Mouse (Mus musculus): ENCODE data around the gene Ddx39. TPM values are rescaled to one million over a fixed set of nuclear protein-coding genes. Genes with fewer than 3 reads are reported as not detected.

Ddx39 gene
- polyA plus RNA-seq, 1 experiment from 2014 or later, result 141 TPM

- Histone ChIP-seq H3K27me3 (ENCODE audit: control insufficient read depth, insufficient read depth, low read length) (no peaks in the 10 kb centered on the region), H3K4me2 (replicated peaks; ENCODE audit: low read depth, low read length) (no peak overlapping the region), H3K4me1 (ENCODE audit: control insufficient read depth, insufficient read depth, low read length) (no peaks in the 10 kb centered on the region), H3K36me3 (ENCODE audit: control insufficient read depth, insufficient read depth, low read length) (no peaks in the 10 kb centered on the region), H3K4me3 (ENCODE audit: low read depth, low read length) (no peak overlapping the region), H3K9ac (replicated peaks; ENCODE audit: low read depth, low read length) (no peak overlapping the region), H3K27ac (ENCODE audit: low read length) (no peak overlapping the region), H3K9me3 (ENCODE audit: control insufficient read depth, low read depth, low read length) (no peaks in the 10 kb centered on the region)
- WGBS, result 62% methylated on average over 5 of the region's 5 CpGs
- ATAC-seq (ENCODE audit: insufficient number of reproducible peaks, insufficient read depth, low FRiP score, low read depth), result no peak
Observed at GRCm38 (mm10) chr8:83706411-83706810, 8.6 kb upstream of the Ddx39 start.

DNA sequence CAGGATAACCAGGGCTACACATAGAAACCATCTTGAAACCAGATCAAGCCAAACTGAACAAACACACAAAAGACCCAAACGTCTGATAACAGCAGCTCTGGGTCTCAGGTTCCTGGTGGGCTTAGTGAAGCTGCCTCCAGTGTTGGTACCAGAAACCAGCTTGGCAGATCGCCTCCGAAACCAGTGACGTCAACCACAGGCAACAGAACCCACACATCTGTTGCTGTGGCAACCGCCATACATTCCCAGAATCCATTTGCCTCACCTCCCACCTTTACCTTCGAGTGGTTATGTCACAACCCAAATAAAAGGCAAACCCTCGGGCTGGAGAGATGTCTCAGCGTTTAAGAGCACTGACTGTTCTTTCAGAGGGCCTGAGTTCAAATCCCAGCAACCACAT is 7.4 kb upstream of the Ddx39 start:
- H3K36me3 ChIP-seq (ENCODE audit: control insufficient read depth, insufficient read depth, low read length), result no peaks in the 10 kb centered on the region
- no peak overlapping the region for H3K4me2 ChIP-seq (replicated peaks; ENCODE audit: low read depth, low read length)
- no peak overlapping the region for H3K27ac ChIP-seq (ENCODE audit: low read length)
- H3K4me3 ChIP-seq (ENCODE audit: low read depth, low read length), result no peak overlapping the region
- WGBS, result 72% methylated on average over 8 of the region's 8 CpGs
- no peaks in the 10 kb centered on the region for H3K4me1 ChIP-seq (ENCODE audit: control insufficient read depth, insufficient read depth, low read length)
- no peaks in the 10 kb centered on the region for H3K9me3 ChIP-seq (ENCODE audit: control insufficient read depth, low read depth, low read length)
- no peak for ATAC-seq (ENCODE audit: insufficient number of reproducible peaks, insufficient read depth, low FRiP score, low read depth)
- no peak overlapping the region for H3K9ac ChIP-seq (replicated peaks; ENCODE audit: low read depth, low read length)
- no peaks in the 10 kb centered on the region for H3K27me3 ChIP-seq (ENCODE audit: control insufficient read depth, insufficient read depth, low read length)

GRCm38 (mm10) chr8:83714676-83715030 is 324 bp upstream of the Ddx39 start:
- WGBS, result 17% methylated on average over 8 of the region's 8 CpGs
- no peaks in the 10 kb centered on the region for H3K27me3 ChIP-seq (ENCODE audit: control insufficient read depth, insufficient read depth, low read length)
- ATAC-seq (ENCODE audit: insufficient number of reproducible peaks, insufficient read depth, low FRiP score, low read depth), result no peak
- no peaks in the 10 kb centered on the region for H3K9me3 ChIP-seq (ENCODE audit: control insufficient read depth, low read depth, low read length)
- H3K4me2 ChIP-seq (replicated peaks; ENCODE audit: low read depth, low read length), result peak overlapping the region; percentile 35
- no peak overlapping the region for H3K27ac ChIP-seq (ENCODE audit: low read length)
- peaks cover 6% of the 10 kb centered on the region; the same call in 1 of the 2 replicates for H3K4me1 ChIP-seq (ENCODE audit: control insufficient read depth, insufficient read depth, low read length)
- no peak overlapping the region; the same call in 1 of the 2 replicates for H3K9ac ChIP-seq (replicated peaks; ENCODE audit: low read depth, low read length)
- peaks cover under 1% of the 10 kb centered on the region; the same call in 1 of the 2 replicates for H3K36me3 ChIP-seq (ENCODE audit: control insufficient read depth, insufficient read depth, low read length)
- peak overlapping the region; percentile 89; the same call in 1 of the 2 replicates for H3K4me3 ChIP-seq (ENCODE audit: low read depth, low read length)

- no peaks in the 10 kb centered on the region for H3K9me3 ChIP-seq (ENCODE audit: control insufficient read depth, low read depth, low read length)
- H3K4me1 ChIP-seq (ENCODE audit: control insufficient read depth, insufficient read depth, low read length), result peaks cover 6% of the 10 kb centered on the region; the same call in 1 of the 2 replicates
- ATAC-seq (ENCODE audit: insufficient number of reproducible peaks, insufficient read depth, low FRiP score, low read depth), result no peak
- peak overlapping the region; percentile 77 for H3K4me2 ChIP-seq (replicated peaks; ENCODE audit: low read depth, low read length)
- under 1% methylated on average over 17 of the region's 17 CpGs for WGBS
- peaks cover 11% of the 10 kb centered on the region for H3K36me3 ChIP-seq (ENCODE audit: control insufficient read depth, insufficient read depth, low read length)
- peak overlapping the region; percentile 78 for H3K9ac ChIP-seq (replicated peaks; ENCODE audit: low read depth, low read length)
- peak overlapping the region; percentile 88; the same call in 1 of the 2 replicates for H3K27ac ChIP-seq (ENCODE audit: low read length)
- peak overlapping the region; percentile 89 for H3K4me3 ChIP-seq (ENCODE audit: low read depth, low read length)
- H3K27me3 ChIP-seq (ENCODE audit: control insufficient read depth, insufficient read depth, low read length), result no peaks in the 10 kb centered on the region
Observed at GRCm38 (mm10) chr8:83715771-83716170, 794 bp downstream of the Ddx39 start.

GRCm38 (mm10) chr8:83716563-83716962 is 1.6 kb downstream of the Ddx39 start:
- ATAC-seq (ENCODE audit: insufficient number of reproducible peaks, insufficient read depth, low FRiP score, low read depth), result no peak
- H3K27me3 ChIP-seq (ENCODE audit: control insufficient read depth, insufficient read depth, low read length), result no peaks in the 10 kb centered on the region
- H3K36me3 ChIP-seq (ENCODE audit: control insufficient read depth, insufficient read depth, low read length), result peaks cover 19% of the 10 kb centered on the region
- H3K4me1 ChIP-seq (ENCODE audit: control insufficient read depth, insufficient read depth, low read length), result peaks cover 6% of the 10 kb centered on the region; the same call in 1 of the 2 replicates
- H3K4me3 ChIP-seq (ENCODE audit: low read depth, low read length), result peak overlapping the region; percentile 89; the same call in 1 of the 2 replicates
- 59% methylated on average over 2 of the region's 2 CpGs for WGBS
- H3K9me3 ChIP-seq (ENCODE audit: control insufficient read depth, low read depth, low read length), result no peaks in the 10 kb centered on the region
- H3K27ac ChIP-seq (ENCODE audit: low read length), result no peak overlapping the region
- H3K4me2 ChIP-seq (replicated peaks; ENCODE audit: low read depth, low read length), result peak overlapping the region; percentile 77
- no peak overlapping the region for H3K9ac ChIP-seq (replicated peaks; ENCODE audit: low read depth, low read length)

GRCm38 (mm10) chr8:83719048-83719447 is 4.1 kb downstream of the Ddx39 start:
- no peaks in the 10 kb centered on the region for H3K27me3 ChIP-seq (ENCODE audit: control insufficient read depth, insufficient read depth, low read length)
- ATAC-seq (ENCODE audit: insufficient number of reproducible peaks, insufficient read depth, low FRiP score, low read depth), result no peak
- H3K4me1 ChIP-seq (ENCODE audit: control insufficient read depth, insufficient read depth, low read length), result peaks cover 6% of the 10 kb centered on the region; the same call in 1 of the 2 replicates
- H3K9me3 ChIP-seq (ENCODE audit: control insufficient read depth, low read depth, low read length), result no peaks in the 10 kb centered on the region
- no peak overlapping the region for H3K27ac ChIP-seq (ENCODE audit: low read length)
- H3K4me3 ChIP-seq (ENCODE audit: low read depth, low read length), result no peak overlapping the region
- H3K9ac ChIP-seq (replicated peaks; ENCODE audit: low read depth, low read length), result no peak overlapping the region
- 80% methylated on average over 2 of the region's 2 CpGs for WGBS
- no peak overlapping the region for H3K4me2 ChIP-seq (replicated peaks; ENCODE audit: low read depth, low read length)
- H3K36me3 ChIP-seq (ENCODE audit: control insufficient read depth, insufficient read depth, low read length), result peaks cover 42% of the 10 kb centered on the region

GRCm38 (mm10) chr8:83719693-83720092 is 4.7 kb downstream of the Ddx39 start:
- peaks cover 6% of the 10 kb centered on the region; the same call in 1 of the 2 replicates for H3K4me1 ChIP-seq (ENCODE audit: control insufficient read depth, insufficient read depth, low read length)
- WGBS, result 94% methylated on average over 2 of the region's 2 CpGs
- H3K4me3 ChIP-seq (ENCODE audit: low read depth, low read length), result no peak overlapping the region
- no peak overlapping the region for H3K27ac ChIP-seq (ENCODE audit: low read length)
- no peak for ATAC-seq (ENCODE audit: insufficient number of reproducible peaks, insufficient read depth, low FRiP score, low read depth)
- no peak overlapping the region for H3K9ac ChIP-seq (replicated peaks; ENCODE audit: low read depth, low read length)
- peaks cover 48% of the 10 kb centered on the region for H3K36me3 ChIP-seq (ENCODE audit: control insufficient read depth, insufficient read depth, low read length)
- H3K9me3 ChIP-seq (ENCODE audit: control insufficient read depth, low read depth, low read length), result no peaks in the 10 kb centered on the region
- H3K27me3 ChIP-seq (ENCODE audit: control insufficient read depth, insufficient read depth, low read length), result no peaks in the 10 kb centered on the region
- H3K4me2 ChIP-seq (replicated peaks; ENCODE audit: low read depth, low read length), result no peak overlapping the region

- Histone ChIP-seq H3K9ac (replicated peaks; ENCODE audit: low read depth, low read length) (no peak overlapping the region), H3K9me3 (ENCODE audit: control insufficient read depth, low read depth, low read length) (no peaks in the 10 kb centered on the region), H3K4me3 (ENCODE audit: low read depth, low read length) (no peak overlapping the region), H3K27ac (ENCODE audit: low read length) (no peak overlapping the region), H3K27me3 (ENCODE audit: control insufficient read depth, insufficient read depth, low read length) (no peaks in the 10 kb centered on the region), H3K36me3 (ENCODE audit: control insufficient read depth, insufficient read depth, low read length) (peaks cover 61% of the 10 kb centered on the region), H3K4me2 (replicated peaks; ENCODE audit: low read depth, low read length) (no peak overlapping the region), H3K4me1 (ENCODE audit: control insufficient read depth, insufficient read depth, low read length) (no peaks in the 10 kb centered on the region)
- no peak for ATAC-seq (ENCODE audit: insufficient number of reproducible peaks, insufficient read depth, low FRiP score, low read depth)
- WGBS, result 92% methylated on average over 25 of the region's 25 CpGs
Observed at GRCm38 (mm10) chr8:83721405-83722025, 6.5 kb downstream of the Ddx39 start.

- Histone ChIP-seq H3K36me3 (ENCODE audit: control insufficient read depth, insufficient read depth, low read length) (peaks cover 66% of the 10 kb centered on the region), H3K9ac (replicated peaks; ENCODE audit: low read depth, low read length) (no peak overlapping the region), H3K9me3 (ENCODE audit: control insufficient read depth, low read depth, low read length) (no peaks in the 10 kb centered on the region), H3K4me2 (replicated peaks; ENCODE audit: low read depth, low read length) (no peak overlapping the region), H3K4me1 (ENCODE audit: control insufficient read depth, insufficient read depth, low read length) (no peaks in the 10 kb centered on the region), H3K27me3 (ENCODE audit: control insufficient read depth, insufficient read depth, low read length) (no peaks in the 10 kb centered on the region), H3K4me3 (ENCODE audit: low read depth, low read length) (no peak overlapping the region), H3K27ac (ENCODE audit: low read length) (no peak overlapping the region)
- 88% methylated on average over 12 of the region's 12 CpGs for WGBS
- no peak for ATAC-seq (ENCODE audit: insufficient number of reproducible peaks, insufficient read depth, low FRiP score, low read depth)
Observed at GRCm38 (mm10) chr8:83722631-83723030, 7.7 kb downstream of the Ddx39 start.

All from stomach, embryonic 14.5 days (tissue).